Mouse (Mus musculus): ENCODE measurements at regions not wholly inside any gene's neighbourhood (a gene's known extent, or its start where the extent isn't known, plus 50 kb on each side); places are given as distances from the start of the nearest gene placed in this dataset.

DNA sequence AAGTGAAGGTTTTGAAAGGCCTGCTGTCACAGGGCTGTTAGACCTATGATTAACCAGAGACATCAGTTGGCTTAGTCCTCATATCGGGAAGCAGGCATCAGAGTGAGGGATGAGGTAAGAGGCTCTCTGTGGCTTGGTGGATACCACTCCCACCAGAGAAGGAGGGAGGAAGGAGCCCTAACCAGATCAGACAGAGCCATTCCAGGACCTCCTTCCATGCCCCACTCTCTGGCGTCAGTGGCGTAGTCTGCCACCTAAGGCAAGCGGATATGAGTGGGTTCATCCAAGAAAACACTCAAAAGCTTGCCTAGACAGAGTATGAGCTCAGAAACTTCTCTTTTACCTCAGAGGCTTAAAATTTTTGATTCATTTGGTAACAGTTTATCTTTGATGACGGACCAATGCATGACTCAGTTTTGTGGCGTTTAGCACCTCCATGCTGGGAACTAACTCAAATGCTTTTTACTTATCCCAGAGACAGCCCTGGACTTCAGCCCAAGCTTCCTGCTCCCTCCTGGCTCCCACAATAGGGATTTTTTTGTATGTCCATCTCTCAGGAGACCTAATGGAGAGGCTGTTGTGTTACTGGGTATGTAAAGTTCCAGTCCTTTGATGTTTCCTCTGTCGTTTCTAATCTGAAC is 367.5 kb upstream of the Rasgrp1 start:
- peak; percentile 16 for DNase-seq (ENCODE audit: low spot score)

DNA sequence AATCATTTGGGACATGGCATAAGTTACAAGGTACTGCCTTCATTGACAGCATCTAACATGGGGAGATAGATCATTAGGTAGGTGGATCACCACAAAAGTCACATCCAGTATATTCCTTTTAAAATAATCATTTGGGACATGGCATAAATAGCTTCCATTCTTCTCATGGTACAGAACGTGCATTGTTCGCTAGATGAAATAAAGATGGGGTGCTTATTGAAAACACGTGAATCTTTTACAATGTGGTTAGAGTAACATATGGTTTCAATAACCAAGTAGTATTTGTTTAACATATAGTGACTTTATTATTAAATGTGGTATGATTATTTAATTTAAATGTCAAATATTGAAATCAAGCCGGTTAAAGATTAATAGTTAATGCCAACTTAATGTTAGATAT is 381.3 kb upstream of the Rasgrp1 start:
- DNase-seq (ENCODE audit: low spot score) = no peak

DNA sequence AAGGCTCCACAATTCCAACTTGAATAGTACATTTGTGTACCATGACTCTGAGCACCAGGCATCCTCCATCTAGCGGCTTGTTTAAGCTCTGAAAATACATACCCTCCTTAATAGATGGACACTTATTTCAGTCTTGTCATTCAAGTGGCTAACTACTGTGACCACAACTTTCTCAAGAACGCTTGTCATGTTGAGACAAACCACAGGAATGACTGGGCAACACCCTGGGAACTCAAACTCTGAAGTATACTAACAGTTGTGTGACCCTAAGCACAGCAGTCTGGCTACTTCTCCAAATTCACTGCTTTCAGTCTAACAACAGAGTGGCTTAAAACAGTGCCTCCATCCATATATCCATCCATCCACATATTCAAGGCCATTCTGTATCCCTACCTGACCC is 380.4 kb upstream of the Thbs1 start:
- DNase-seq (ENCODE audit: low spot score) = peak; percentile 61

DNA sequence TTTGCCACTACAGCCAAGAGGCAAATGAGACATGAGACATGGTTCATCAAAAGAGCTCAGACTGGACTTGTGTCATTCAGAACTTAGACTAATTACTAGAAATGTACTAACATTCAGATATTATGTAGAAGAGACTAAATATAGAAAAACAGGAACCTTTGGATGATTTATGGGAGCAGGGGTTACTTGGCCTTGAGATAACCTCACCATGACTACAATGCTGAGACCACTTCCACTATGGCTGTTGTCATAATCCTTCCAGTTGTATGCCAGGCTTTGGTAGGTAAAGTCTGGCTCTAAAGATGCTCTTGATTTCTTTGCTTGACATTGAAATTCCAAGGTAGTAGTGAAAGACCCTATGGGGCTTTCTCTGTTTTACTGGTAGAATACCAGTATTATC is 369.3 kb upstream of the Thbs1 start:
- no peak for DNase-seq (ENCODE audit: low spot score)

DNA sequence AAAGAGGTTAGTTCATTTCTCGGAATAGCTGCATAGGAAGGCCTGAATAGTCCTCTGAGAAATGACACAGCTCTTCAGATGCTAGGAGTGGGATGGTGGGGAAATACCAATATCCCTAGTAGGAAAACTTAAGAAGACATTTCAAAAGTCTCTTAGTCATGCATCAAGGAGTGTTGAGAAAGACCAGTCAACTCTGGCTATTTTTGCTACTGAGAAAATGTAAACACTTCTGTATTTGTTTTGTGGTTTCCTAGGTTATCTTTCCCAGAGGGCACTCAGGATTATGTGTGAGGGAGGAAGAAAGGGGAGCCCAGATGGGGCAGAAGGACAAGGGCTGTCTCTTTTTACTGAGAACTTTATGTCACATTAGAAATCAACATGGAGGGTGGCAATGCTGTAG is 367.8 kb upstream of the Thbs1 start:
- DNase-seq (ENCODE audit: low spot score) = peak; percentile 73

DNA sequence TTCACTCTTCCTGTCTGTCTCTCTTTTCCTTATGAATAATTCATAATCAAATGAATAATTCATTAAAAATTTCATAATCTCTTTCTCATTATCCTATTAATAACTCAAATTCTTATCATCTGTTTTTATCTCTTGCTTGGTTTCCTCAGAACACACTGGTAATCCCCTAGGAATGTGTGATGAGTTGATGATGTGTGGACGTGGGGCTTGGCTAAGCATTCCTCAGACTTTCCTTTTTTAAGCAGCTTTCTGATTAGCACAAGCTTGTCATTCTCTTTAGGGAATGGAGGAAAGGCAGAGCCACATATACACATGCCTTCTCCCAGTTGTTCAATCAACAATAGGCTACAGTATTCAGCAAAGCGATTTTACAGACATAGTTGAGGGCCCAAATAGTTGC is 365.9 kb upstream of the Thbs1 start:
- peak; percentile 35 for DNase-seq (ENCODE audit: low spot score)

DNA sequence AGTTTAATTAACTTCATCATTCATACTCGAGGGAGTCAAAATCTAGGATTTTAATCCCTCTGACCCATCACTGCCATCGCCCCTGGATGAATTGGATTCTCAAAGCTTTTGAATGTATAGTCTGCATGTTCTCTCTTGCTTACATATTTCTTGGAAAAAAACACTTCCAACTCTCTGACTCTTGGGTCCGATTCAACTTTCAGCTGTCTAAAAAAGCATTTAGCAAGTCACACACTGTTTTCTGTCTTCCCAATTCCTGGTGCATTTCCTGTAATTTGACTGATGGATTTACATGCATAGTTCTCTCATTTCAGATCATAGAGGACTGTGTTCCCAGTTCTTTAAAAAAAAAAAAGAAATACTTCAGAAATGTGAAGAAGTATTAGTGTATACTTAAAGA is 364.5 kb upstream of the Thbs1 start:
- no peak for DNase-seq (ENCODE audit: low spot score)

DNA sequence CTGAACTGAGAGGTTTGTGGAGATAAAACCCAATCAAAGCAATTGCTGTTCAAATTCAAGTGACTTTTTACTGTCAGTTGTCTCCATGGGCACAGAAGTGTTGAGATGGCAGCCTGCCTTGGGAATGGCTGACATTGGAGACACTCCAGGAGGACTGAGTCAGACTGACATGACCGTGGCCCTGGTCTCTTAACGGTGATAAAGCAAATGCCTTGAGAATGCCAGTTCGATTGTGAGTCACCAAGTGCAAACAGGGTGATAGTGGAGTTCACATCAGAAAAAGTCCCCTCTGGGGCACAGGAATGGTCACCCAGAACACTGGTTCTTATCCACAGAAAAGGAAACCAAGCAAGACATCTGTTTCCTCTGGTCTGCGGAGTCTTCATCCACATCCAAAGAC is 362.8 kb upstream of the Thbs1 start:
- peak; percentile 32 for DNase-seq (ENCODE audit: low spot score)

DNA sequence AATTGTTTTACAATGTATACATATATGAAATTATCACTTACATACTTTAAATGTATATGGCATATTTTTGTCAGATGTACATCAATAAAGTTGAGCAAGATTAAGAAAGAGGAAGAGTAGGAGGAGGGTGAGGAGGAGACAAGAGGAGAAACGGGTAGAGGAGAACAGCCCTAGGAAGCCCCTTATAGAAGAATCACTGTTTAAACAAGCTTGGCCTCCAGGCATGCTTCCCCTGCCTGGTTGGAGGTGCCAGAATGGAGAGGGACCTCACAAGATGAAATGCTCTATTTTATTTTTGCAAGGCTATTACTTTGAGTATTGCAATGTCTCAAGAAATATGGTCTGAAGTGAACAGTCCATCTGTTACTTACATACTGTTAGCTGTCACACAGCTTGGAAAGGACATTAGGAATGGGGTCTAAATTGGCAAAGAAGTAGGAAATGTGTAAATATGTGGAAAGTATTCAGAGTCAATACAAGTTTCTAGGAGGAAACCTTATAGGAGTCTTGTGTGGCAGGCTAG is 352.1 kb upstream of the Thbs1 start:
- DNase-seq (ENCODE audit: low spot score) = no peak

DNA sequence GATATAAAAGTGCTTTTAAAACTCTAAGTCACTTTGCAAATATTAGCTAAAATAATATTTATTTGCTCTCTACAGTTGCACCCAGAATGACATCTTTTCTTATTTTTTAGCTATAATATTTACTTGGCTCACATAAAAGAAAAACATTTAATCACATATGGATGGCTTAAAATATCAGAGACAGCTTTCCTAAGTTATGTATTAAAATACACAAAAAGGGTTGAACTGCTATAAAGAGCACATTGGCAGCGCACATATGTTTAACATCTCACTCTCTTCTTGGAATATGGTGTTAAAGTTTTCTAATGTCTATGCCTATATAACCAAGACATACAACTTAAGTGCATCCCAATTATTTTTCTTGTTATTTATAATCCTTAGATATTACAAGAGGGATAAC is 348.0 kb upstream of the Thbs1 start:
- DNase-seq (ENCODE audit: low spot score) = no peak

DNA sequence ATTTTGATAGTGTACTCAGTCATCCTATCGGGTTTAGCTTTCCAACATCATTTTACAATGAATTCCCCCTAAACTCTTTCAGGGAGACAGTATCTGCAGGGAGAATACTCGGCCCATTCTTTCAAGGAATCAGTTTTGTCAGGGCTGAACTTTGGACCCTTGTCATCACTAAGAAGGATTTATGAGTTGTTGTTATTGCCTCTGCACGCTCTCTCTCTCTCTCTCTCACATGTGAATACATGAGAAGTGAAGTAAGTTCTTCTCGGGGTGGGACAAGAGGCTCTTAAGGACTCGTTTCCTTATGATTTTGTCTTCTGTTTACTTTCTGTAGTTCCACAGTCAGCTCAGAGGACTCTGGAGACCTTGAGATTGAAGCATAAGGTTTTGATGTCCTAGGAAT is 346.1 kb upstream of the Thbs1 start:
- DNase-seq (ENCODE audit: low spot score) = no peak

DNA sequence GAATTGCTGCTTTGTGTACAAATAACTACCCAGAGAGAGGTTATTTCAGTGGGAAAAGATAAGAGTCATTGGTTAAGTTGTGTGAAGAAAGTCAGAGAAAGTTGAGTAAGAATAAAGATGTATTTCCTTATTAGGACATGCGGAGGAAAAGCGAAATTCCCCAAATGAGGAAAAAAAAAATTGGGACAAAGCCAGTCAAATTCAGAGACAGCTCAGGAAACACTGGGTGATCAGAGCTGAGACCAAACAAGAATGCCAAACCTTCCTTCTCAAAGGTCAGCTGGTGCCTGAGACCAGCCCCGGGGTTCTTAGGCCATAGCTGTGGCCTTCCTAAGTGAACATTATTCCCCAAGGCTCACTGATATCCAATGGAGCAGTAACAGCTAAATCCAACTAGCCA is 345.2 kb upstream of the Thbs1 start:
- DNase-seq (ENCODE audit: low spot score) = peak; percentile 21

DNA sequence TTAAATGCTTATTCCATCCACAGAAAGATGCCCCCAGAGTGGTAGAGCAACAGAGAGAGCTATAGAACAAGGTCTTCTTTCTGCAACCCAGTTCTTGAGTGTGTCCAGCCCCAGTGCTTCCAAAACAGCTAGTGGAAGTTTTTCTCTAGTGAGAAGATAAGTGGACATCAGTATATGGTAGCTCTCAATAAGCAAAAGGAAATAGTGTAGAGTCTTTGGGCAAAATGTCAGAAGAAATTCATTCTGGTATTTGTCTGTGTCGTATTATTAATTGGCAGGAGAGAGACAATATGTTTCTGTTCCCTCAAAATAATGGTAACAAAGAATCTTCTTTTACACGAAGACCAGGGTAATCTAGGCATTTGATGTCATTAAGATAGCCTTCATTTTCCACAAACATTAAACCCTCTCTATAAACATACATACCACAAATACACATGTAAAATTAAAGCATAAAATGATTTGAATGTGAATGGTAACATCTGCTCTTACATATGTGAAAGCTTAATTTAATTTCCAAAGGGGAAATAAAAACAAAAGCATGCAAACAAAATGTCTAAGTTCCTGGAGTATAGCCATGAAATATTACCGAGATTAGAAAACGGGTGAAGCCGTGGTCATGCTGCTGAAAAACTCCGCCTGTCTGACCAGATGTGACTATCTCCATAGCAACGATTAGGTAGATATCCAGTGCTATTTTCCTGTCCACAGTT is 342.1 kb upstream of the Thbs1 start:
- no peak for DNase-seq (ENCODE audit: low spot score)

DNA sequence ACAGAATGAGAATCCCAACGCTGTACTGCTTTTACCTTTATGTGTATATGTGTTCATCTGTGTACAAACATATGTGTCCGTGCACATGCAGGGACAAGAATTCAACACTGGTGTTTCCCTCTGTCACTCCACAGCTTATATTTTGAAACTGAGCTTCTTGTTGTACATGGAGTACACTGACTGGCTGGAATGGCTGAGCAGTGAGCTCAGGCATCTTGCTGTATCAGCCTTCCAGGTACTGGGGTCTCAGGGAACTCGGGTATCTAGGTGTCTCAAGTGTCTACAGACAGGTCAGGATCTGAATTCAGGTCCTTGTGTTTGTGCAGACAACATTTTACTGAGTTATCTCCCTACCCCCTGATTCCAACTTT is 341.6 kb upstream of the Thbs1 start:
- DNase-seq (ENCODE audit: low spot score) = no peak

DNA sequence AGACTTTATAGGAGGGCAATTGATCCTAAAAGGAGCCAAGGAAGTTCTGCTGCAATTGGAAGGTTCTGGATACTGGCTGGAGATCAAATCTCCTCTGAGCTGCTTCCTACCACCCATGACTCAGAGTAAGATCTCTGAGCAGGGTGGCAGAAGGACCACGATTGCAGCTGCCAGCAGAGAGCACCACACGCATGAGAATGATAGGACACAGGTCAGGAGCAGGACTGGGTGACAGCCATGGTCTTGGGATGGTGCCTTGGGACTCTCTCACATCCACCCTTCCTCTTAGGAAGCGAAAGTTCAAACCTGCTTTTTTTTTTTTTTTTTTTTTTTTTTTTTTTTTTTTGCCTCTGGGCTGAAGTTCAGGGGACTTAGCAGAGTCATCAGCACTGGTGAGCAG is 331.4 kb upstream of the Thbs1 start:
- DNase-seq (ENCODE audit: low spot score) = peak; percentile 33

DNA sequence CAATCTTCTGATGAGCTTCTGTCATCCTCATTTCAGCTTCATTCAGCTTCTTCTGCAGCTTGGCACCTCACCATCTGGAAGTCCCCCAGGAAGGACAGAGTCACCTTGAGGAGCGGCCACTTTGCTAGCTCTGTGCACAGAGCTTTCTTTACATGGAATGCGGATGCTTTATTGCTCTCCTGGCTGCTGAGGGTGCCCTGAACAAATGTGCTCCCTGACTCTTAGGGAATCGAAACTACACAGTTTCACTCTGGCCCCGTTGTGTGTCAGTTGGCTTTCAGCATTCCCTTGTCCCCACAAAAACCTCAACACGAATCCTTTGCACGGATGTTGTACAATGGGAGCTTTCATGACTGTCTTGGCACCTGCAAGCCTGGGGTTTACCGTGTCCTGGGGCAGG is 330.9 kb upstream of the Thbs1 start:
- no peak for DNase-seq (ENCODE audit: low spot score)

DNA sequence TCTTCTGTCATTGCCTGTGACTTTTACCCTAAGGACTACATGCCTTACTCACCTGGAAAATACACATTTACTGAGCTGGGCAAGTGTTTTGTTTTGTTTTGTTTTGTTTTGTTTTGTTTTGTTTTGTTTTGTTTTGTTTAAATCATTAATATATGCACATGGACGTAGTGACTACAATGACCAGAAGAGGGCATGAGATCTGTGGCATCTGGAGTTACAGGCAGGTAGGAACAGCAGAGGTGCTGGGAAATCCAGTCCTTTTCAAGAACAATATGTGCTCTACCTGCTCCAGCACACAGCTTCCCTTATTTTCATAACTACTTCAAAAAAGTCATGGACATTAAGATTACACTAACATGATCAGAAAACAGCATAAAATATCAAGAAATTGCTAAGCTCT is 324.4 kb upstream of the Thbs1 start:
- no peak for DNase-seq (ENCODE audit: low spot score)

DNA sequence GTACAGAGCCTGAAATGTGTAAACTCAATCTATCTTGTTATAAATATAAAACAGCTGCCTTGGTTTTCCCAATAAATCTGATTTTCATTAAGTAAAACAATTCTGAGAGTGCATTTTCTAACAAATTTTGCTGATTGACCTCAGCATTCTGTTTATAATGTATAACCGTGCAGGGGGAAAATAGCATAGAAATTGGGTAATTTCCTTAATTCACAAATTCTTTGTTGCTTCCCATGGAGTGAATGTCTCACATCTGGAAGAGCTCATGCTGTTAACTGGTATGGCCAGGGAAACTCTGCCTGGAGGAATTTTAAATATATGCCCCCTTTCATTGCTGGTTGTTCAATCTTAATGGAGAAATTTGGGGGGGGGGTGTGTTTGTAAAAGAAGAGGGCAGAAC is 317.4 kb upstream of the Thbs1 start:
- DNase-seq (ENCODE audit: low spot score) = no peak

DNA sequence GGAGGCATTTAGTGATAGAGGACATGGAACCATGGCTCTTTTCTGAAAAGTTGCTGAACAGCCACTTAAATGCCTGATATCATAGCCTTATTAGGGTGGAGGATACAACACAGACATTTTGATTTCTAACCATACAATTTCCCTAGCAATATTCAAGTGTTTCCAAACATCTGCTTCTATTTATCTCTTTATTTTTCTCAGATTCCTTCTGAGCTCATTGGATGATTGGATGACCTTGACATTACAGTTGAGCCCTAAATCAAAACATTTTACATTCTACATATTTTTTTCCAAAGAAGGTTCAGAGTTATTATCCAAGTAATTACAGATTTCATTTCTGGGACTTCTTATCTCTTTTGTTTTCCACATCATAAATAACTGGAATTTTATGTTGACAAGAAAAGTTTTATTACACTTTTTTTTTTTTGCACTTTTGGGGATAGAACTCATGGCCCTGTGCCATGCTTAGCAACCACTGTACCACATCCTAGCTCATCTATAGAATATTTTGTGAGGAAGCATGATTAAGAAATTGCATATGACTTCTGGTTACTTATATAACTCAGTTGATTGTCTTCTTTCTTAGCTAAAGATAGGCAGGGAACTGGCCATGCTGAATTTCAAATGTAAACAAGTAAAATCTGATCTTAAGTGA is 309.6 kb upstream of the Thbs1 start:
- DNase-seq (ENCODE audit: low spot score) = no peak

DNA sequence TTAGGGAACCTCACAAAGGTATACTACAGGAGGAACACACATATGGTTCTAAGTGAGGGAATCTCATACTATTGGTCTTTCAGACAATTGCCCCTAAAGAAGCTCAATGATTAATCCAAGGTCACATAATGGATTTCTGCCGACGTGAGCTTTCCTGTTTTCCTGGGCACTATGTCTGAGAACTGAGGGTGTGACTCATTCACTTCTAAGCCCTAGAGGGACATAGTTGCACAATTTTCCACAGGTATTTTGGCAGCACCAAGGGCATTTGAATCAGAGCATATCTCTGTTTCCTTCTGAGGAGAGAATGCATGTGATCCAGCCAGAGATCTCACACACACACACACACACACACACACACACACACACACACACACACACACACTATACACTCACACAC is 309.0 kb upstream of the Thbs1 start:
- peak; percentile 71 for DNase-seq (ENCODE audit: low spot score)

DNA sequence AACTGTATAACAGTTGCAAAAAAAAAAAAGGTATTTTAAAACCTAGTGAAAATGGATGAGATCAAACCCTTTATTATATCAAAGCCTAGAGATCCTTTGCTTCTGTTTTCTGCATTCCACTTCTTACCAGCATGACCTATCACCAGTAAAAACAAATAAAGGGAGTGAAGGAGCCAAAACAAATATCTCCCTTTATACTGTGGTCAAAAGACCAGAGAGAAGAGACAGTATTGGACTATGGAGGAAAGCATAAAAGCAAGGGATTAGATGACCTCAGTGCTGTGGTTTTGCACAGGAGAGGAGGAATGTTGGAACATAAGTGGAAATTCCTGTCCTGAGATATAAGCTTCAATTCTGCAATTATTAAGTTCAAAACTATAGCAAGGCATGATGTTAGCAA is 307.0 kb upstream of the Thbs1 start:
- no peak for DNase-seq (ENCODE audit: low spot score)

DNA sequence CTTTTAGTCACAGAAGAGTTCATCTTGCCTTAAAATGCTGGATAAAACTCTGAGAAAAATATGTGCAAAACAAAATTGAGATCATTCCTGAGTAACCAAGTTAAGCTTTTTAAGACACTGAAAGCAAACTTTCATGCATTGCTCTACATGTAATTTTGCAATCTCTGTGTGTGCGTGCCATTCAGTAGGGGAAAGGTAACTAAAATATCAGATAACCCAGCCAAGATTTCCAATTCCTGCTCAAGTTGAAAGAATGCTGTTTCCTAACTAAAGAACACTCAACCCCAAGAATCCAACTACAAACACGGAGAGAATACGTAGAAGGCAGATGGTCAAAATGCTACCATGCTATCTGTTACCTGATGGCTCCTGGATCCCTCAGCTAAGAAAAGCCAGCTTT is 304.6 kb upstream of the Thbs1 start:
- DNase-seq (ENCODE audit: low spot score) = no peak

DNA sequence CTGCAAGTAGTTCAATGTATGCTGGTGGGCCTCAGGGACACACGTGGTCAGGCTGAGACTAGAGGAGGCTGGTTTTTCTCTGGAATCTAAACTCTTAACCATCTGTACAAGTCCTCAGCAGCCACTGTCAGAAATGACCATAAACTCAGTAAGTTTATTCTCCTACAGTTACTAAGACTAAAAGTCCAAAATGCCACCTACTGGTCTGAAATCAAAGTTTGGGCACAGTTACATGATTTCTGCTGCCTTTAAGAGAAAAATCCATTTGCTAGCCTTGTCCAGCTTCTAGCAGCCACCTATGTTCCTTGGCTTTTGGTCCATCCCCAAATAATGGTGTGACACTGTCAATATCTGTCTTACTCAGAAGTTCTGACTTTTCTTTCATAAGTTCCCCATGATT is 300.2 kb upstream of the Thbs1 start:
- DNase-seq (ENCODE audit: low spot score) = no peak

DNA sequence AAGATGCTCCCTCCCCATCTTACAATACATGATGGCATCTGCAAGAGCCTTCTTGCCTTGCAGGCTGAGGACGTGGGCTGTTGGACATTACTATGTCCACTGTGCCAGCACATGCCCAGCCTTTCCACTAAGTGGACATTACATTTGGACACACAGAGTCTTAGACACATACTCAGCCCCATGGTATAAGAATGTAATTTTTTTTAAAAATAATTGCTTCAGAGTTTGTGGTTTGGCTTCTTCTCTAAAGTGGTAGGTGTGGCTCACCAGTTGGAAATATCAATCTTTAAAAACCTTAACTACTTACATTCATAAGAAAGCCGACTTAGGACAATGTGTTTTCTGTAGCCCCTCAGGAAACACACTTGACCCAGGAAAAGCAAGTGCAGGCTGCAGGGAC is 299.7 kb upstream of the Thbs1 start:
- DNase-seq (ENCODE audit: low spot score) = no peak
